Mouse (Mus musculus) heart, adult 2 months (tissue): ENCODE measurements at regions not wholly inside any gene's neighbourhood (a gene's known extent, or its start where the extent isn't known, plus 50 kb on each side); places are given as distances from the start of the nearest gene placed in this dataset.

ENCODE experiments used
- DNase-seq, 2 experiments: peaks; one replicate each; pipeline ENCODE4 v3.0.0; 2021
- H3K27ac ChIP-seq: fragments of 200-600 bp; 2 replicates; pipeline ENCODE4 v1.8.1; 2022
- H3K27me3 ChIP-seq: fragments of 200-500 bp; 2 replicates; pipeline ENCODE4 v1.6.1; 2012; ENCODE audit warnings: mild to moderate bottlenecking, low read length, inconsistent platforms, mixed read lengths; ENCODE audit not compliant: control insufficient read depth, insufficient read depth
- H3K36me3 ChIP-seq: fragments of 200-500 bp; 2 replicates; pipeline ENCODE4 v1.6.1; 2012; ENCODE audit warnings: low read length, inconsistent platforms; ENCODE audit not compliant: control insufficient read depth, insufficient read depth
- H3K4me1 ChIP-seq: fragments of 200-500 bp; 2 replicates; pipeline ENCODE4 v1.6.1; 2011; ENCODE audit warnings: low read length; ENCODE audit not compliant: control insufficient read depth, insufficient read depth
- H3K4me3 ChIP-seq: fragments of 200-600 bp; 2 replicates; pipeline ENCODE4 v1.8.1; 2022
- H3K79me2 ChIP-seq: fragments of 200-500 bp; replicated peaks from 2 replicates; pipeline ENCODE4 v1.6.1; 2012; ENCODE audit warnings: mild to moderate bottlenecking, inconsistent platforms, low read length, moderate library complexity, mixed read lengths; ENCODE audit not compliant: control insufficient read depth, insufficient read depth
- H3K9ac ChIP-seq: fragments of 200-500 bp; 2 replicates; pipeline ENCODE4 v1.6.1; 2012; ENCODE audit warnings: low read depth, mild to moderate bottlenecking, control low read depth, inconsistent platforms, low read length, mixed read lengths
- CTCF ChIP-seq: fragments of 200-600 bp; IDR thresholded peaks from 2 replicates; pipeline ENCODE4 v1.8.1; 2022; ENCODE audit warnings: antibody characterized with exemption, mild to moderate bottlenecking, moderate library complexity
- EP300 ChIP-seq: fragments of 200-500 bp; IDR thresholded peaks from 2 replicates; pipeline ENCODE4 v1.6.1; 2011; ENCODE audit warnings: low read depth, low read length, control low read depth; ENCODE audit not compliant: insufficient read depth
- POLR2A ChIP-seq: fragments of 200-500 bp; IDR thresholded peaks from 2 replicates; pipeline ENCODE4 v1.6.1; 2011; ENCODE audit warnings: mild to moderate bottlenecking, low read depth, low read length, control low read depth; ENCODE audit not compliant: insufficient read depth
- WGBS: fragments of 180-500 bp; shearing (Covaris S2); methylation state at CpG from one replicate; pipeline ENCODE4 v1.1.7; 2018; 5-methylcytosine and 5-hydroxymethylcytosine counted together
- intact Hi-C: fragments of 180-260 bp; cut with DNase I; formaldehyde crosslinking; loops from one replicate; pipeline ENCODE4 v1.15.1; 2025

GRCm38 (mm10) chr9:69845210-69845609 is 84.5 kb upstream of the Foxb1 start:
- DNase-seq, result no peak
- H3K27me3 ChIP-seq, result no peaks in the 10 kb centered on the region
- H3K27ac ChIP-seq, result no peak overlapping the region
- no peak overlapping the region for H3K9ac ChIP-seq
- no peaks in the 10 kb centered on the region for H3K79me2 ChIP-seq
- intact Hi-C loops, result no loop called here
- no peak overlapping the region for H3K4me3 ChIP-seq
- no peaks in the 10 kb centered on the region for H3K4me1 ChIP-seq
- no peaks in the 10 kb centered on the region for H3K36me3 ChIP-seq
- WGBS, result 66% methylated on average over 9 of the region's 9 CpGs
- TF ChIP-seq EP300 (no peak), POLR2A (no peak), CTCF (no peak)

DNA sequence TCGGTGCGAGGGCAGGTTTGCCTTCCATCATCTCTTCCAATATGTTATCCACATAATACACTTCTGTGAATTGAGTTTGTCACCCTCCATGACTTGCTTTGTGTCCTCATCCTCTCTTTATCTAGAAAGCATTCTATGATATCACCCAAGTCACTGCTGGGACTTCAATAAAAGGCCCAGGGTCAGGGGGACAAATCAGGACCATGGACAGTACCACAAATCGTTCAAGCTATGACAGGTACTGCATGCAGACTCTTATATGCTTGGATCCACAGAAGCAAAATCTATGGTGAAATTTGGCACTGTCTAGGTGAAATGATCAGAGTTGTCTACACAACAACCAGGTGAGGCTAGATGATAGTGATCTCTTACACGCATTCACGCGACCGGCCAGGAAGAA is 95.9 kb upstream of the Foxb1 start:
- Histone ChIP-seq H3K27ac (no peak overlapping the region), H3K4me1 (no peaks in the 10 kb centered on the region), H3K36me3 (no peaks in the 10 kb centered on the region), H3K9ac (no peak overlapping the region), H3K4me3 (no peak overlapping the region), H3K79me2 (no peaks in the 10 kb centered on the region), H3K27me3 (no peaks in the 10 kb centered on the region)
- intact Hi-C loops, result no loop called here
- TF ChIP-seq POLR2A (no peak), CTCF (no peak), EP300 (no peak)
- 89% methylated on average over 7 of the region's 7 CpGs for WGBS
- no peak for DNase-seq

DNA sequence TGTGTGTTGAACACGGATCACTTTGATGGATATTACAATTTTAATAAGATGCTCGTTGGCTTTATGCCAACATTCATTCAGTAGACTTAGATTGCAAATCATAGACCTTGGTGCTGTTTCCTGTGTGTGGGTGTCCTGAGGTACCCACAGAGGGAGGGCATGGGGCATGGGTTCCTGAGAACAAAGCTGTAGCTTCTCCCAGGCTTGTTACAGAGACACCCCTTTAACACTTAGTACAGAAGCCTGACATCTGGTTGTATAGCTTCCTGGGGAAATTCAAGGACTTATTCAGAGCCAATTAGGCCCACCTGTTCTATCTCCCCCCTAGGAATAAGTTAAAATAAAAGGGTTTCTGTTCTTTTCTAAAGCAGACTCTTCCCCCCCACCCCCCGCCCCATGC is 97.9 kb upstream of the Foxb1 start:
- no peak for TF ChIP-seq CTCF
- TF ChIP-seq POLR2A, result no peak
- no peak for TF ChIP-seq EP300
- Histone ChIP-seq H3K27me3 (no peaks in the 10 kb centered on the region), H3K9ac (no peak overlapping the region), H3K27ac (no peak overlapping the region), H3K79me2 (no peaks in the 10 kb centered on the region), H3K36me3 (no peaks in the 10 kb centered on the region), H3K4me3 (no peak overlapping the region), H3K4me1 (no peaks in the 10 kb centered on the region)
- WGBS, result 72% methylated on average over 3 of the region's 3 CpGs
- intact Hi-C loops, result no loop called here
- no peak for DNase-seq

GRCm38 (mm10) chr9:69870182-69870581 is 109.4 kb upstream of the Foxb1 start:
- 83% methylated on average over 4 of the region's 4 CpGs for WGBS
- Histone ChIP-seq H3K79me2 (no peaks in the 10 kb centered on the region), H3K4me3 (no peak overlapping the region), H3K27ac (no peak overlapping the region), H3K9ac (no peak overlapping the region), H3K27me3 (0 out of 2 replicates have a peak, but pooled peaks cover 1% of the 10 kb centered on the region), H3K36me3 (no peaks in the 10 kb centered on the region), H3K4me1 (no peaks in the 10 kb centered on the region)
- DNase-seq, result no peak
- TF ChIP-seq POLR2A (no peak), CTCF (peak; percentile 39)
- intact Hi-C loops, result no loop called here

DNA sequence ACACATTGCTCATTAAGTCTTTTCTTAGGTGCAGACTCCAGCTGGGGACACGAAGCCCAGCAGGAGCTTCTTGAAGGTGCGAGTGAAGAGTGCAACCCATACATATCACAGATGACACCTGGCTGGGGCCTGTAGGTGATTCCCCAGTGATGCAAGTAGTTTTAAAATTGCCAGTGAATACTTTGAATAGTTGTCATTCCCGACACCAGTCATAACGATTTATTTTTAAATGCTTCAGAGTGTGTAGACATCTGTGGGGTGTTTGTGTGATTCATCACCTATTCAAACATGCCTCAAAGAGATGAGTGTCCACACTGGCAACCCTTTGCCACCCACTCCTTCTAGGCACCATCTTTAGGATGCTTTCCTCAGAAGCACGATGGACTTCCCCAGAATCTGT is 102.9 kb upstream of the Bnip2 start:
- Histone ChIP-seq H3K79me2 (no peaks in the 10 kb centered on the region), H3K36me3 (no peaks in the 10 kb centered on the region), H3K4me3 (no peak overlapping the region), H3K9ac (no peak overlapping the region), H3K4me1 (no peaks in the 10 kb centered on the region), H3K27me3 (no peaks in the 10 kb centered on the region), H3K27ac (no peak overlapping the region)
- TF ChIP-seq CTCF (no peak), POLR2A (no peak), EP300 (no peak)
- DNase-seq, result no peak
- intact Hi-C loops, result no loop called here
- WGBS, result 44% methylated on average over 5 of the region's 5 CpGs

DNA sequence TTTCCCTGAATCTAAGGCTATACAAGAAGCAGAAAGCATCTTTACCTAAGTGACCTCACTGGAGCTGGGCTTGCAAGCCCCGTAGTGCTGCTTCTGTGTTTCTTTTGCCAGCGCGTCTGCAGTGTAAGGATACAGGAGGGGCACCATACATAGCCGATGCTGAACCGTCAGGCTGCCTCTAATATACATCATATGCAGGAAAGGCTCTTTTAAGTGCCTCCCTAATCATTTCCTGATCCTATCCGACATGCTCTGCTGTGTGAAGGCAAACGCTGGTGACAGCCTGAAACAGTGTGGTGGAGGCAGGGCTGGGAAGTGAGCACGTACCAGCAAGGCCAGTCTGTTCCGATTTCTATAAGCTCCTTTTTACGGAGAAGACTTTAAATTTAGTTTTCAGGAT is 91.2 kb upstream of the Bnip2 start:
- Histone ChIP-seq H3K4me3 (no peak overlapping the region), H3K4me1 (no peaks in the 10 kb centered on the region), H3K79me2 (no peaks in the 10 kb centered on the region), H3K36me3 (no peaks in the 10 kb centered on the region), H3K9ac (no peak overlapping the region), H3K27ac (no peak overlapping the region), H3K27me3 (0 out of 2 replicates have a peak, but pooled peaks cover 3% of the 10 kb centered on the region)
- intact Hi-C loops, result no loop called here
- 56% methylated on average over 10 of the region's 10 CpGs for WGBS
- DNase-seq, result no peak
- TF ChIP-seq CTCF (no peak), EP300 (no peak), POLR2A (no peak)
